Mouse (Mus musculus) heart, adult 2 months (tissue): Measurements from ENCODE around the gene Lsp1.

Experiments
- CTCF ChIP-seq: fragments of 200-600 bp; IDR thresholded peaks from 2 replicates; pipeline ENCODE4 v1.8.1; 2022; ENCODE audit warnings: antibody characterized with exemption, mild to moderate bottlenecking, moderate library complexity
- EP300 ChIP-seq: fragments of 200-500 bp; IDR thresholded peaks from 2 replicates; pipeline ENCODE4 v1.6.1; 2011; ENCODE audit warnings: low read depth, low read length, control low read depth; ENCODE audit not compliant: insufficient read depth
- POLR2A ChIP-seq: fragments of 200-500 bp; IDR thresholded peaks from 2 replicates; pipeline ENCODE4 v1.6.1; 2011; ENCODE audit warnings: mild to moderate bottlenecking, low read depth, low read length, control low read depth; ENCODE audit not compliant: insufficient read depth

GRCm38 (mm10) chr7:142456806-142457205, 3.8 kb upstream of the Lsp1 start:
- no peak for TF ChIP-seq CTCF
- TF ChIP-seq POLR2A, result no peak
- no peak for TF ChIP-seq EP300
